Mouse (Mus musculus) NIH3T3 (cell line): Measurements from ENCODE around the gene Stub1.

ENCODE experiments used
- DNase-seq: peaks from one replicate; pipeline ENCODE4 v3.0.0-alpha.2; 2012; ENCODE audit warnings: low read depth

Gene Stub1

DNA sequence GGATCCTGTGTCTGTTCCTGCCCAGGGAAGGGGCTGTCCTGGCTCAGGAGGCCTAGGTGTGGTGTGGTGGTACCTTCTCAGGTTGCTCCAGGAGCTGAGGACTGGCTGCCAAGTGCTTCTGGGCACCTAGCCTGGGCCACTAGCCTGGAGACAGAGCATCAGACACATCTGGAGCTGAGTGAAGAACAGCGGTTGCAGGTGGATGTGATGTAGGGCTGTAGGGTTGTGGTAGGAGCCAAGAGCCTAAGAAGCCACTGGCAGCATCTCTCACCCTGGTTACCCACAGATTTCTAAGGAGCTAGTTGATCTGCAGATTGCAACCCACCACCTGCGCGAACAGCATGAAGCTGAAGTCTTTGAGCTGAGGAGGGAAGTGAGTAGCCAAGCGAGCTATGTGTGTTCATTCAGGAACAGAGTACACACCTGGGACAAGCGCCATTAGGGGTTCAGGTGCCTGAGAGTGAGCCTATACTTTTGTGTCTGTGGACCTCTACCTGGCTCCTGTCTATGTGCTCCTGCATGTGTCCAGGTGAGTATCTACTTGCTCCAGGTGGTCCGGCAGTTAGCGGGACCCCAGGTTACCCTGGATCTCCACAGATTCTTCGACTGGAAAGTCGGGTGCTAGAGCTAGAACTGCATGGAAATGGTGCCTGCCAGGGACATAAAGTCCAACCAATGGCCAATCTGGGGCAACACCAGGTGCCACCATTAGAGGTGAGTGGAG, 46.3 kb downstream of the Stub1 start:
- no peak for DNase-seq

DNA sequence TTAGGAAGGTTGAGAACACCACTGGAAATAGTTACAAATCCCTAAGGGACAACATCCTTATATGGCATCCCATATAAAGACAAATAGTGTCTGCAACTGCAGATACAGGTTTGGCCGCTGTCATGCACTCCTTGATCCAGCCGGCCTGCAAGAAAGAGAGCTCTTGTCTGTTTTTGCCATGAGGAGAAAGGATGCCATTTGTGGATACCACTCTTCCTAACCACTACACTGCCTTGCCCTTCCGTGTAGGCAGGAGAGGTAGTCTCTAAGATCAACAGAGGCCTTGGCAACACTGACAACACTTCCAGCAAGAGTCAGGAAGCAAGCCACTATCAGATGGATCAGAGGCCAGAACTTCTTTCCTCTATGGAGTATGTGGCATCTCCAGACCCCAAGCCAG, 46.9 kb downstream of the Stub1 start, which contains the start of gene Ccdc78:
Gene Ccdc78 (plus strand): TSS at position 301 of the 400 bp plus-strand sequence.
- DNase-seq = no peak

DNA sequence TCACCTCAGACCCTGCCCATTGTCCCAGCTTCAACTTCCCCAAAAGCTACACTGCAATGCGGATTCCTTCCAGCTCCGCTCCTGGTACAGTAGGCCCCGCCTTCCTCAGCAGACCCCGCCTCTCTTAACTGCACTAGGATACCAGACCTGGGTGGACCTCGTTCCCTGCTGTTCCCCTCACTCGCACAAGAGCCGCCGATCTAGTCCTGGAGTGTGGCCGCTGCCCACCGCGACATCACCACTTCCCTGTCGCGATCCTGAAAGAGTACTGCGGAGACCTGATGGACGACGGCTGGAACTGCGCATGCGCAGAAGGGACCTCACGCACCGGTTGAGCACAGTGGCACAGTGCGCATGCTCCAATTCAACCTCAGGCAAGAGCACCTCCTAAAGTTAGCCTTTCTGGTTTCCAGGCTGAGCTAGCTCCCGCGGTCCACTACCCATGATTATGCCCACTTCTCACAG, 47.9 kb downstream of the Stub1 start, which contains the start of gene Haghl:
Gene Haghl (minus strand): TSS at position 393 of the 465 bp plus-strand sequence.
- peak; percentile 99 for DNase-seq

DNA sequence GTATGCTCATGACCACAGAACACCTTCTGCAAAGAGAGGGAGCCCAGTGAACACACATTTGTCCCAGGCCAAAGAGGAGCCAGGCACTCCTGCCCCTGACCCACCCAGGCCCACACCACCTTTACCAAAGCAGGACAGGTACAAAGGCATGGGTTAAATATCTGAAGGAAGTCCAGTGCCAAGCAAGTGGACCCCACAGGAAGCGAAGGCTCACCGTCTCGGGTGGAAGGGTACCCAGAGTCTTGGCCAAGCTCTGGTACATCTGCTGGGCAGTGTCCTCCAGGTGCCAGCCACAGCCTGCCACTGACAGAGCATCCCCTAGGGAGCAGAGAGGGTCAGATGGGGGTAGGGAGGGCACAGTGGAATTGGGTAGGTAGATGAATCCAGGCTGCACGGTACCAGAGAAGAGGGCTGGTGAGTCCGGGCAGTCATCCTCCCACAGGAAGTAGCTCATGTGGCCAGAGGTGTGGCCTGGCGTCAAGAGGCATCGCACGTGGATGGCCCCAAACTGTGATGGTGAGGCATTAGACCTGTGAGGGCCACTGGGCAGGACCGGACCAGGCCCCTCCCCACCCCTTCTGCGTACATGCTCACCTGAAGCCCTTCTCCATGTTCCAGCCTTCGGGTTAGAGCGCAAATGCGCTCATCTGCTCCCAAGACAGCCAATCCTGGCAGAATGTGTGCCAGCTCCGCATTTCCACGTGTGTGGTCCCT, 49.2 kb downstream of the Stub1 start:
- DNase-seq = no peak

DNA sequence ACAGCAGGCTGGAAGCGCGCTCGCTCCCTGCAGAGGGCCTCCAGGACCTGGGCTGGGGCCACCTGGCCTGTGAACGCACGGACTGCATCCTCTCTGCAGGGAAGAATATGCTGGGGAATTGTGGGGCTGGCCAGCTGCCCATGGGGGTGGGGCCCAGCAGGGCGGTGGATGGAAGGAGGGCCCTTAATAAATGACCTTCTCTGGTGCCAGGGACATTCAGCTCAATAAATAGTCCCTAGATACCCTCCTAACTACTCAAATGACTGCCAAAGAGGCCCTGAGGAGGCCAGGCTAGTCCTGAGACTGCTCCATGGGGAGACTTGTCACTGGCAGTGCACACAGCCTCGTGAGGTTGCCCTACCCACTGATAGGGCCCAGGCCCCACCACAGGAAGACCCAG, 50.1 kb downstream of the Stub1 start:
- DNase-seq = no peak

DNA sequence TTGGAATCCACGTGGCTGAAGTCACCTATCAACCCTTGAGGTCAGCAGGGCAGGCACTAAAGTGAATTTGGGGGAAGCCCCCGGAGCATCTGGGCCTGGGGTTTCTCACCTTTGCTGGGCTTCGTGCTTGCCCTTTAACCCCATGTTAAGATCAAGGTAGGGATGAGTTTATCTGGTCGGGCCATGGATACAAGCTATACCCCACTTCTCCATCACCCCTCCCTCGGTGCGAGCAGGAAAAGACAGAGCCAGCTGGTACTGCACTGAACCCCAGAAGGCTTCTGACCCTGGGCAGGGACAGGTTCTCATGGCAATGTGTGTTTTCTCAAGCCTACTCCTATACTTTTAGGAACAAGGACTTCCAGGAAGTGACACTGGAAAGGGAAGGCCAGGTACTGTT, 51.9 kb downstream of the Stub1 start:
- no peak for DNase-seq
